Mouse (Mus musculus) limb, embryonic 14.5 days (tissue): ENCODE measurements around the gene 4930522H14Rik. TPM values are rescaled to one million over a fixed set of nuclear protein-coding genes. Genes with fewer than 3 reads are reported as not detected.

Experiments
- ATAC-seq: fragments of 200-750 bp; cut with Nextera tagmentation; 2 replicates; pipeline ENCODE4 v1.8.0; 2017; ENCODE audit warnings: low read depth, moderate number of reproducible peaks, moderate TSS enrichment; ENCODE audit not compliant: low FRiP score
- DNase-seq: peaks from one replicate; pipeline ENCODE4 v3.0.0-alpha.2; 2015; ENCODE audit warnings: low spot score
- H3K27ac ChIP-seq: fragments of 300-500 bp; sonication (generic); replicated peaks from 2 replicates; pipeline ENCODE4 v1.5.1; 2014; ENCODE audit warnings: low read depth, mild to moderate bottlenecking, low read length, moderate library complexity, mixed read lengths
- H3K27me3 ChIP-seq: fragments of 300-500 bp; sonication (generic); 2 replicates; pipeline ENCODE4 v1.6.1; 2014; ENCODE audit warnings: low read length, mixed read lengths; ENCODE audit not compliant: control insufficient read depth, insufficient read depth
- H3K36me3 ChIP-seq: fragments of 300-500 bp; sonication (generic); 2 replicates; pipeline ENCODE4 v1.6.1; 2014; ENCODE audit warnings: mild to moderate bottlenecking, low read length, moderate library complexity, mixed read lengths; ENCODE audit not compliant: control insufficient read depth, insufficient read depth
- H3K4me1 ChIP-seq: fragments of 300-500 bp; sonication (generic); 2 replicates; pipeline ENCODE4 v1.6.1; 2014; ENCODE audit warnings: antibody characterized with exemption, low read length, mixed read lengths; ENCODE audit not compliant: control insufficient read depth, insufficient read depth
- H3K4me2 ChIP-seq: fragments of 300-500 bp; sonication (generic); replicated peaks from 2 replicates; pipeline ENCODE4 v1.6.1; 2014; ENCODE audit warnings: low read depth, mild to moderate bottlenecking, low read length, moderate library complexity; ENCODE audit not compliant: severe bottlenecking
- H3K4me3 ChIP-seq: fragments of 300-500 bp; sonication (generic); replicated peaks from 2 replicates; pipeline ENCODE4 v1.5.1; 2014; ENCODE audit warnings: low read length
- H3K9ac ChIP-seq: fragments of 300-500 bp; sonication (generic); 2 replicates; pipeline ENCODE4 v1.6.1; 2014; ENCODE audit warnings: mild to moderate bottlenecking, low read depth, low read length, moderate library complexity; ENCODE audit not compliant: severe bottlenecking
- H3K9me3 ChIP-seq: fragments of 300-500 bp; sonication (generic); 2 replicates; pipeline ENCODE4 v1.6.1; 2016; ENCODE audit warnings: low read length; ENCODE audit not compliant: control insufficient read depth
- POLR2A ChIP-seq: fragments of 200-500 bp; IDR thresholded peaks from 2 replicates; pipeline ENCODE4 v1.8.0; 2012; ENCODE audit warnings: inconsistent platforms, mild to moderate bottlenecking, moderate library complexity, borderline replicate concordance; ENCODE audit not compliant: insufficient read depth, insufficient read length; ENCODE audit errors: extremely low read depth
- WGBS: fragments of 180-500 bp; shearing (Covaris S2); extraction: QIAGEN DNeasy Blood & Tissue Kit; methylation state at CpG from one replicate; pipeline ENCODE4 v1.1.7; 2014; 5-methylcytosine and 5-hydroxymethylcytosine counted together
- polyA plus RNA-seq, 2 experiments: library from polyadenylated mRNA; depleted of rRNA in 1 of 2; stranded (reverse) in 1 of 2; unstranded in 1 of 2; fragments of >200 nt; fragmentation: Nextera tagmentation in 1 of 2; extraction: Ambion mirVana in 1 of 2; gene quantifications; 2 replicates each; pipeline versions ENCODE4 v1.2.1 to v1.2.3; 2012 to 2014

Gene 4930522H14Rik
- polyA plus RNA-seq, 2 experiments: not detected

- Histone ChIP-seq H3K9me3 (no peaks in the 10 kb centered on the region), H3K9ac (no peak overlapping the region), H3K4me1 (no peaks in the 10 kb centered on the region), H3K4me2 (no peak overlapping the region), H3K4me3 (no peak overlapping the region), H3K27ac (no peak overlapping the region), H3K27me3 (no peaks in the 10 kb centered on the region), H3K36me3 (no peaks in the 10 kb centered on the region)
- DNase-seq (no peak), ATAC-seq (no peak)
- no peak for TF ChIP-seq POLR2A
- WGBS: 92% methylated on average over 1 of the region's 1 CpGs
Observed at GRCm38 (mm10) chr4:109482701-109483100, 48.4 kb downstream of the 4930522H14Rik start.

GRCm38 (mm10) chr4:109481424-109481823, 49.7 kb downstream of the 4930522H14Rik start:
- no peaks in the 10 kb centered on the region for H3K36me3 ChIP-seq
- no peak for ATAC-seq
- 76% methylated on average over 2 of the region's 2 CpGs for WGBS
- no peak overlapping the region for H3K4me2 ChIP-seq
- H3K27me3 ChIP-seq: no peaks in the 10 kb centered on the region
- H3K27ac ChIP-seq: no peak overlapping the region
- H3K9me3 ChIP-seq: no peaks in the 10 kb centered on the region
- no peaks in the 10 kb centered on the region for H3K4me1 ChIP-seq
- no peak for TF ChIP-seq POLR2A
- H3K4me3 ChIP-seq: no peak overlapping the region
- DNase-seq: no peak
- H3K9ac ChIP-seq: no peak overlapping the region

- DNase-seq: no peak
- H3K9me3 ChIP-seq: no peaks in the 10 kb centered on the region
- no peaks in the 10 kb centered on the region for H3K36me3 ChIP-seq
- H3K4me2 ChIP-seq: no peak overlapping the region
- peaks cover 4% of the 10 kb centered on the region; the same call in 1 of the 2 replicates for H3K4me1 ChIP-seq
- TF ChIP-seq POLR2A: no peak
- 92% methylated on average over 3 of the region's 3 CpGs for WGBS
- no peak for ATAC-seq
- H3K27me3 ChIP-seq: no peaks in the 10 kb centered on the region
- no peak overlapping the region for H3K9ac ChIP-seq
- no peak overlapping the region for H3K4me3 ChIP-seq
- H3K27ac ChIP-seq: no peak overlapping the region
Observed at GRCm38 (mm10) chr4:109477454-109477853, 53.6 kb downstream of the 4930522H14Rik start.

GRCm38 (mm10) chr4:109476554-109477014, 54.5 kb downstream of the 4930522H14Rik start:
- Histone ChIP-seq H3K9me3 (no peaks in the 10 kb centered on the region), H3K27me3 (no peaks in the 10 kb centered on the region), H3K4me2 (peak overlapping the region; percentile 72), H3K36me3 (no peaks in the 10 kb centered on the region), H3K4me1 (peaks cover 4% of the 10 kb centered on the region; the same call in 1 of the 2 replicates), H3K9ac (peak overlapping the region; percentile 98), H3K27ac (peak overlapping the region; percentile 91), H3K4me3 (peak overlapping the region; percentile 94)
- DNase-seq: peak; percentile 90
- 0% methylated on average over 26 of the region's 39 CpGs for WGBS
- TF ChIP-seq POLR2A: peak; percentile 68; the same call in 1 of the 2 replicates
- peak; percentile 98 for ATAC-seq

GRCm38 (mm10) chr4:109475577-109476553, 55.2 kb downstream of the 4930522H14Rik start:
- peak overlapping the region; percentile 72 for H3K4me2 ChIP-seq
- TF ChIP-seq POLR2A: no peak
- H3K27ac ChIP-seq: peak overlapping the region; percentile 91
- peaks cover 4% of the 10 kb centered on the region; the same call in 1 of the 2 replicates for H3K4me1 ChIP-seq
- peak overlapping the region; percentile 98 for H3K9ac ChIP-seq
- ATAC-seq (peak; percentile 47), DNase-seq (peak; percentile 14)
- H3K9me3 ChIP-seq: no peaks in the 10 kb centered on the region
- under 1% methylated on average over 44 of the region's 68 CpGs for WGBS
- H3K4me3 ChIP-seq: peak overlapping the region; percentile 94
- H3K36me3 ChIP-seq: no peaks in the 10 kb centered on the region
- H3K27me3 ChIP-seq: no peaks in the 10 kb centered on the region
